Mouse (Mus musculus) ES-E14 (cell line): Measurements from ENCODE around the gene Rcan2.

Source experiments
- CHD2 ChIP-seq: IDR thresholded peaks from 2 replicates; pipeline ENCODE4 v1.6.1; 2014; ENCODE audit warnings: mild to moderate bottlenecking, low read depth, low read length, inconsistent platforms
- MAFK ChIP-seq: IDR thresholded peaks from 2 replicates; pipeline ENCODE4 v1.6.1; 2014; ENCODE audit warnings: mild to moderate bottlenecking, low read depth, low read length, inconsistent platforms; ENCODE audit not compliant: insufficient read depth
- ZC3H11A ChIP-seq: IDR thresholded peaks from 2 replicates; pipeline ENCODE4 v1.6.1; 2012; ENCODE audit warnings: low read depth, mild to moderate bottlenecking, inconsistent platforms, low read length, borderline replicate concordance
- ZNF384 ChIP-seq: IDR thresholded peaks from 2 replicates; pipeline ENCODE4 v1.6.1; 2012; ENCODE audit warnings: low read depth, low read length, inconsistent platforms

DNA sequence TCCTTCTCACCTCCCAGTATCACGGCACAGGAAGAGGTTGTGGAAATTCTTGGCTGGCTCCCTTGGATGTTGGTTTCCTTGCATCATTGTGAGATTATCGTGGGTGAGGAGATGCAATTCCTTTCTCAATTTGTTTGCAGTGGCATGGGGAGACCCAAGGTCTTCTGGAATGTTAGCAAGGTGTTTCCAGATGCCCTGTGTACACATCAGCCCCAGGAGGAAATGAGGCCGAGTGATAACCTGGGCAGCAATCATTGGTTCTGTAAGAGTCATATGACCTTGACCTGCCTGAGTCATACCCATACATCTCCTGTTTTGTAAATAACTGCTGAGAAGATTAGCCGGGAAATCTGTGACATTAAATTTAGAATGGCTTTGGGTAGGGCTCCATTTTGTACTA lies 10.3 kb downstream of the Rcan2 start:
- TF ChIP-seq ZNF384, result no peak
- no peak for TF ChIP-seq CHD2
- no peak for TF ChIP-seq MAFK
- no peak for TF ChIP-seq ZC3H11A
